Mouse (Mus musculus) Patski (cell line): ENCODE measurements around the gene Klf2. TPM values are rescaled to one million over a fixed set of nuclear protein-coding genes. Genes with fewer than 3 reads are reported as not detected.

Source experiments
- ATAC-seq: fragments of 100-300 bp; one replicate; pipeline ENCODE4 v1.8.0; 2021
- CTCF ChIA-PET: fragments of 350-600 bp; sonication (Branson Sonifier 250); formaldehyde crosslinking; loops from one replicate; lab custom pipeline; 2022; ENCODE audit warnings: inconsistent platforms; lab: Charles Lee
- POLR2A ChIA-PET: fragments of 350-600 bp; sonication (Branson Sonifier 250); formaldehyde crosslinking; loops from one replicate; lab custom pipeline; 2022; ENCODE audit warnings: antibody characterized with exemption, inconsistent platforms; lab: Charles Lee
- DNase-seq: peaks from one replicate; pipeline ENCODE4 v3.0.0-alpha.2; 2011; ENCODE audit warnings: low read depth, low spot score
- H3K27me3 ChIP-seq: fragments of 371-371 bp; one replicate; pipeline ENCODE4 v1.5.1; 2021
- CTCF ChIP-seq: fragments of 100-300 bp; IDR thresholded peaks from one replicate; pipeline ENCODE4 v1.5.1; 2021
- in situ Hi-C: fragments of 300-500 bp; cut with MboI; formaldehyde crosslinking; loops from 3 replicates; pipeline ENCODE4 v1.11.1; 2018; ENCODE audit warnings: low pct_unique_long_range_greater_than_20kb, mixed read lengths
- polyA plus RNA-seq: library from polyadenylated mRNA; unstranded; gene quantifications from one replicate; pipeline ENCODE4 v1.2.3, GENCODE M21; 2021

The Klf2 gene
- polyA plus RNA-seq, 1 experiment from 2014 or later, result 6.7 TPM

DNA sequence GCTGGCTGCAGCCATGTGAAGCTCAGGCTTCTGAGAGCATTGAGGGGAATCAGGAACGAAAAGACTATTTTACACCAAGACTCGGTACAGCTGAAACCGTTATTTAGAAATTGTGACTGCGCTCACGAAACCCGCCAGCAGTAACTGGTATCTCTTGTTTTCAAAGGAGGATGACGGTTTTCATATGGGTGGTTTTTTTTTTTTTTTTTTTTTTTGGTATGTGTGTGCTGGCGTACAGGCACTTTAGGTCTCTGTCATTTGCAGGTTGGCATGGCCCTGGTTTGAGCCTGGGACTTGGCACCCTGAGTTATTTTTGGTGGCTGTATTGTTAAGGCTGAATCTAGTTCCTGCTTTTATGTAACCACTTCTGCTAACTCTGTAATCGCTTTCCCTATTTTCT is 31.0 kb downstream of the Klf2 start:
- CTCF ChIA-PET, result interaction anchor here (1.1 kb wide), 2 partner anchors 10 to 13 kb away, joined by 3 to 4 read pairs; no protein-coding TSS in a partner anchor
- in situ Hi-C loops, result no loop called here

DNA sequence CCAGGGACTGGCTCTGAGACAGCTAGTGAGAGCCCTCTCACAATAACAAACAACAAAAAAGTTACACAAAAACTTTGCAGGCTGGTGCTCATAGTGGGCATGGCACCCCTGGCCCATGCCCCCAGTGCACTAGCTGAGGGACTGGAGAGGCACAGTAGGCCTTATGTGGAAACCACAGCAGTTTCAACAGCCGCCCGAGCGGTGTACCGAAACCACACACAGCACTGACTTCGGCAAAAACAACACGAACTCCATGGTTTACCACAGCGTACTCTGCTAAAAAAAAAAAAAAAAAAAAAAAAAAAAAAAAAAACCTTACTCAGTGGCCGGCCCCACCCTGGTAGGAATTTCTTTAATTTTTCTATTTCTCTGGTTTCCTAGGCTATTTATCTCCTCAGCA is 31.9 kb downstream of the Klf2 start:
- DNase-seq, result no peak
- ATAC-seq, result no peak
- in situ Hi-C loops, result no loop called here
- TF ChIP-seq CTCF, result no peak
- ChIA-PET CTCF (no interaction called here), POLR2A (no interaction called here)
- no peaks in the 10 kb centered on the region for H3K27me3 ChIP-seq

More for the DNA sequence above, 31.0 kb downstream of the Klf2 start:
- no peak for TF ChIP-seq CTCF
- H3K27me3 ChIP-seq, result no peaks in the 10 kb centered on the region
- POLR2A ChIA-PET, result interaction anchor here (0.6 kb wide), 1 partner anchor 381 kb away, joined by 5 read pairs; no protein-coding TSS in a partner anchor
- DNase-seq, result no peak
- ATAC-seq, result no peak

- CTCF ChIA-PET, result interaction anchor here (1.1 kb wide), 1 partner anchor 21 kb away, joined by 3 read pairs; no protein-coding TSS in a partner anchor
- no peak for DNase-seq
- in situ Hi-C loops, result no loop called here
- no peaks in the 10 kb centered on the region for H3K27me3 ChIP-seq
- no peak for TF ChIP-seq CTCF
- ATAC-seq, result no peak
- POLR2A ChIA-PET, result no interaction called here
Measured at GRCm38 (mm10) chr8:72351405-72352005, 32.7 kb downstream of the Klf2 start.

DNA sequence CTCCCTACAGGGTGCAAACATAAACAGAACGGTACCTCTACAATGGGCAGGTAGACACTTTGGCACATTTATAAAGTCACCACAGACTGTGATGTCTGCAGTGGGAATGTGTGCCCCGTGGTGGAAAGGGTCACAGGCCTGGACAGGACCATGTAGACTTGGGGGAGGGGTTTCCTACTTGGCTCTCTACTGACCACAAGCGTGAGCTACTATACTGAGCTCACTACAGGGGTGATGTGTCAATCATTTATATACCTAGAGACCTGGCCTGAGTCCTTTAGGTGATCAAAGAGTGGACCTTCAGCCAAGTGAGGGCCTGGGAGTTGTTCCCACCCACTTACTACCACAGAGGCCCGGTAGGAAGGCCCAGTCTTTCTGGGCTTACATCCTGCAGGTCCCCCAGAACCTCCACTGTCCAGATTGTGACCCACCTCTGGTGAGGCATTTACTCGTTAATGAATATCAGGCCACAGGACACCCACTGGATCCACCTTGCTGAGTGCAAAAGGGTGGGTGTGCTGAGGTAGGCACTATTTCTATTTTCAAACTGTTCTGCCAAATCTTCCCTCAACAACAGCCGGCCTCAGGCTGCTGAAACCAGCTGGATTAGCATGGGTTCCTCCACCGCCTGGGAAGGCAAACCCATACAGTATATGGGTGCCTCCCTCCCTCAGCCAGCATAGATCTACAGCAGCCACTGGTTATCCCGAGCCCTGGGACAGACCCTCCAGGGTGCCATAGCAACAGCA is 34.3 kb downstream of the Klf2 start:
- no peak for ATAC-seq
- H3K27me3 ChIP-seq, result no peaks in the 10 kb centered on the region
- POLR2A ChIA-PET, result no interaction called here
- no peak for TF ChIP-seq CTCF
- no peak for DNase-seq
- in situ Hi-C loops, result no loop called here
- CTCF ChIA-PET, result no interaction called here

GRCm38 (mm10) chr8:72353700-72354045 is 34.8 kb downstream of the Klf2 start:
- ChIA-PET CTCF (interaction anchor here (1.1 kb wide), 1 partner anchor 30 kb away, joined by 3 read pairs; no protein-coding TSS in a partner anchor), POLR2A (no interaction called here)
- in situ Hi-C loops, result no loop called here
- DNase-seq (no peak), ATAC-seq (no peak)
- no peaks in the 10 kb centered on the region for H3K27me3 ChIP-seq
- no peak for TF ChIP-seq CTCF

- in situ Hi-C loops, result no loop called here
- ATAC-seq, result no peak
- no peak for TF ChIP-seq CTCF
- CTCF ChIA-PET, result interaction anchor here (1.1 kb wide), 1 partner anchor 29 kb away, joined by 3 read pairs; no protein-coding TSS in a partner anchor
- no peak for DNase-seq
- POLR2A ChIA-PET, result no interaction called here
- no peaks in the 10 kb centered on the region for H3K27me3 ChIP-seq
Measured at GRCm38 (mm10) chr8:72354272-72354671, 35.4 kb downstream of the Klf2 start.

DNA sequence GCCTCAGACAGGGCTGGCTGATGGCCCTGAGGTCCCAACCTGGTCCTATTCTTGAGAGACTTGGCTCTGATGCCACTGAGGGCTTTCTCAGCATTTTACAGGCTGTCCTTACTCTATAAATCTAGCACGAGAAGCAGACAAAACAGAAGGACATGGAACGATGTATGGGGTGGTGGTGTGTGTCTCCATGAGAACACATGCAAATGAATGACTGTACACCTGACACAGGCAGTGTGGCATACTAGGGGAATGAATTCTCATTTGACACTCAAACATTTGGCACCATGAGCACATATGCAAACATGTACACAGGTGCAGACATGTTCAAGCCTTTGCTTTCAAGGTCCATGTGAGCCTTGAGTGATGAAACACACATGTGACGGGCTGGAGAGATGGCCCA is 37.8 kb downstream of the Klf2 start:
- TF ChIP-seq CTCF, result no peak
- no peaks in the 10 kb centered on the region for H3K27me3 ChIP-seq
- ATAC-seq (no peak), DNase-seq (no peak)
- ChIA-PET CTCF (interaction anchor here (2.1 kb wide), 1 partner anchor 12 kb away, joined by 4 read pairs; no protein-coding TSS in a partner anchor), POLR2A (no interaction called here)
- in situ Hi-C loops, result no loop called here

DNA sequence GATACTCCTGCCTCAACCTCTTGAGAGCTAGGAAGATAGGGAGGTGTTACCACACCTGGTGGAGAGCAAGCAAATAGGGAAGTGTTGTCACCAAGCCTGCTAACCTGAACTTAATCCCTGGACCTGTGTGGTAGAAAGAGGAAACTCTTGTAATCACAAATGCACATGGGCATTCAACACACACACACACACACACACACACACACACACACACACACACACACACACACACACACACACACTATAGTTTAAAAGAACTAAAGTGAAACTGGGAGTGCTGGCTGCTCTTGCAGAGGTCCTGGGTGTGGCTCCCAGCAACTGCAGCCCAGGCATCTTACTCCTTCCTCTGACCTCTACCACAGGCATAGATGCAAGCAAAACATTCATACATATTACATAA is 41.3 kb downstream of the Klf2 start:
- POLR2A ChIA-PET, result interaction anchor here (0.6 kb wide), 1 partner anchor 92 kb away, joined by 3 read pairs; no protein-coding TSS in a partner anchor
- no peak for ATAC-seq
- no peak for DNase-seq
- no peaks in the 10 kb centered on the region for H3K27me3 ChIP-seq
- no peak for TF ChIP-seq CTCF
- in situ Hi-C loops, result loop anchor here (10.0 kb wide), 1 partner anchor 185 kb away; no protein-coding TSS in a partner anchor
- CTCF ChIA-PET, result interaction anchor here (0.9 kb wide), 1 partner anchor 99 kb away, joined by 3 read pairs; no protein-coding TSS in a partner anchor

DNA sequence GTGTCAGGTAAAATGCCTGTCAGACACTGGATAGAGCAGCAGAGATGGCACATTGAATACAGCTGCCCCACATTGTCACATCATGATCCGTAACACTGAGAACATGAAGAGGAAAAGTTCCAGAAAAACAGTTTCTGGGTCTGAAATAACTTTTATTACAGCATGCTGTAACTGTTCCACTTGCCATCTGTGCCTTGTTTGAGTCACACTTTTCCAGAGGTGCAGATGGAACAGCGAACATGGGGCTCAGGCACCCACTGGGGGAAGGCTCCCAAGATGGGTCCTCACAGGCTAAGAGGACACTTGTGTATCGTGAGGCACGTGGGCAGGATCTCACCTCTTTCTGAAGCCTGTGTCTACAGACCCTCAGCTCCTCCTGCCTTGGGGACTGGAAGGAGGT is 43.9 kb downstream of the Klf2 start:
- ATAC-seq (no peak), DNase-seq (no peak)
- POLR2A ChIA-PET, result no interaction called here
- in situ Hi-C loops, result loop anchor here (10.0 kb wide), 1 partner anchor 188 kb away; no protein-coding TSS in a partner anchor
- CTCF ChIA-PET, result interaction anchor here (1.1 to 4.2 kb wide), 2 partner anchors 63 to 102 kb away, joined by 3 to 33 read pairs; no protein-coding TSS in a partner anchor
- TF ChIP-seq CTCF, result no peak
- H3K27me3 ChIP-seq, result no peaks in the 10 kb centered on the region

DNA sequence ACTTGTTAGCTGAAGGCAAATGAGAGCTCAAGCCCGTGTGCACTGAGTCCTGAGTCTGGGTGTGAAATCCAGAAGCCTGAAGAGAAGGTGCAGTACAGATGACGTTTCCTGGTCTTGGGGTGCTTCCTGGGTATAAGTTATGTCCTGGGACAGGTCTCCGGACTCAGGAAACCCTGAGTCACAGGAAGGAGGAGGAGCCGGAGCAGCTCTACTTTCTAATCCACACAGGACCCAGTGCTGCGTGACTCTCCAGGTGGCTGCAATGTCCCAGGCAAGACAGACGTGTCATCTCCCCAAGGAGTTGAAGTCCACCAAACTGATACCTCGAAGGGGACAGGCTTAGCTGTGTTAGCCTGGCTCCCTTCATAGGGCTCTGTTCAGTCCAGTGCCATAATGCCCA is 44.6 kb downstream of the Klf2 start:
- no peaks in the 10 kb centered on the region for H3K27me3 ChIP-seq
- no peak for TF ChIP-seq CTCF
- CTCF ChIA-PET, result interaction anchor here (1.1 to 4.2 kb wide), 2 partner anchors 64 to 102 kb away, joined by 3 to 33 read pairs; no protein-coding TSS in a partner anchor
- POLR2A ChIA-PET, result no interaction called here
- DNase-seq (no peak), ATAC-seq (no peak)
- in situ Hi-C loops, result loop anchor here (10.0 kb wide), 1 partner anchor 189 kb away; no protein-coding TSS in a partner anchor

GRCm38 (mm10) chr8:72365016-72365415 is 46.2 kb downstream of the Klf2 start:
- DNase-seq, result no peak
- no peak for ATAC-seq
- POLR2A ChIA-PET, result no interaction called here
- H3K27me3 ChIP-seq, result no peaks in the 10 kb centered on the region
- in situ Hi-C loops, result loop anchor here (5.0 to 10.0 kb wide), 2 partner anchors 98 to 190 kb away; no protein-coding TSS in a partner anchor
- TF ChIP-seq CTCF, result no peak
- CTCF ChIA-PET, result interaction anchor here (1.0 to 4.2 kb wide), 5 partner anchors 15 to 104 kb away, joined by 3 to 33 read pairs (median 5); no protein-coding TSS in a partner anchor
